Mouse (Mus musculus): ENCODE measurements at regions not wholly inside any gene's neighbourhood (a gene's known extent, or its start where the extent isn't known, plus 50 kb on each side); places are given as distances from the start of the nearest gene placed in this dataset.

- Histone ChIP-seq H3K4me3 (ENCODE audit: low read length) (no peak overlapping the region), H3K4me2 (ENCODE audit: low read depth, low read length) (no peak overlapping the region), H3K4me1 (ENCODE audit: insufficient read depth, low read length) (no peaks in the 10 kb centered on the region), H3K9ac (replicated peaks; ENCODE audit: low read length) (no peak overlapping the region), H3K27ac (no peak overlapping the region), H3K36me3 (ENCODE audit: insufficient read depth, low read length) (no peaks in the 10 kb centered on the region), H3K27me3 (ENCODE audit: insufficient read depth, low read length) (no peaks in the 10 kb centered on the region), H3K9me3 (ENCODE audit: low read length) (no peaks in the 10 kb centered on the region)
- no peak for ATAC-seq
- WGBS = 35% methylated on average over 4 of the region's 5 CpGs
- TF ChIP-seq CTCF (IDR thresholded peaks at IDR 0.05; ENCODE audit: low read depth) = no peak
- DNase-seq (ENCODE audit: low spot score) = no peak
Measured at GRCm38 (mm10) chr13:6395562-6396223, 152.3 kb upstream of the Pitrm1 start.

GRCm38 (mm10) chr13:6397648-6398047, 150.3 kb upstream of the Pitrm1 start:
- no peak for DNase-seq (ENCODE audit: low spot score)
- H3K9me3 ChIP-seq (ENCODE audit: low read length) = no peaks in the 10 kb centered on the region
- no peak overlapping the region for H3K4me2 ChIP-seq (ENCODE audit: low read depth, low read length)
- no peak overlapping the region for H3K4me3 ChIP-seq (ENCODE audit: low read length)
- ATAC-seq = no peak
- TF ChIP-seq CTCF (IDR thresholded peaks at IDR 0.05; ENCODE audit: low read depth) = no peak
- no peak overlapping the region for H3K9ac ChIP-seq (replicated peaks; ENCODE audit: low read length)
- H3K4me1 ChIP-seq (ENCODE audit: insufficient read depth, low read length) = no peaks in the 10 kb centered on the region
- H3K27ac ChIP-seq = no peak overlapping the region
- WGBS = 100% methylated on average over 1 of the region's 1 CpGs
- H3K36me3 ChIP-seq (ENCODE audit: insufficient read depth, low read length) = no peaks in the 10 kb centered on the region
- no peaks in the 10 kb centered on the region for H3K27me3 ChIP-seq (ENCODE audit: insufficient read depth, low read length)

- Histone ChIP-seq H3K4me1 (ENCODE audit: insufficient read depth, low read length) (no peaks in the 10 kb centered on the region), H3K9me3 (ENCODE audit: low read length) (no peaks in the 10 kb centered on the region), H3K4me3 (ENCODE audit: low read length) (no peak overlapping the region), H3K9ac (replicated peaks; ENCODE audit: low read length) (no peak overlapping the region), H3K36me3 (ENCODE audit: insufficient read depth, low read length) (no peaks in the 10 kb centered on the region), H3K27ac (no peak overlapping the region), H3K4me2 (ENCODE audit: low read depth, low read length) (no peak overlapping the region), H3K27me3 (ENCODE audit: insufficient read depth, low read length) (no peaks in the 10 kb centered on the region)
- no peak for TF ChIP-seq CTCF (IDR thresholded peaks at IDR 0.05; ENCODE audit: low read depth)
- DNase-seq (ENCODE audit: low spot score) (no peak), ATAC-seq (no peak)
- 76% methylated on average over 4 of the region's 4 CpGs for WGBS
Measured at GRCm38 (mm10) chr13:6431821-6432220, 116.1 kb upstream of the Pitrm1 start.

GRCm38 (mm10) chr13:6446976-6447375, 101.0 kb upstream of the Pitrm1 start:
- Histone ChIP-seq H3K9ac (replicated peaks; ENCODE audit: low read length) (no peak overlapping the region), H3K4me3 (ENCODE audit: low read length) (no peak overlapping the region), H3K27ac (no peak overlapping the region), H3K4me1 (ENCODE audit: insufficient read depth, low read length) (no peaks in the 10 kb centered on the region), H3K9me3 (ENCODE audit: low read length) (no peaks in the 10 kb centered on the region), H3K36me3 (ENCODE audit: insufficient read depth, low read length) (no peaks in the 10 kb centered on the region), H3K27me3 (ENCODE audit: insufficient read depth, low read length) (no peaks in the 10 kb centered on the region), H3K4me2 (ENCODE audit: low read depth, low read length) (no peak overlapping the region)
- no peak for TF ChIP-seq CTCF (IDR thresholded peaks at IDR 0.05; ENCODE audit: low read depth)
- no peak for ATAC-seq
- no peak for DNase-seq (ENCODE audit: low spot score)

GRCm38 (mm10) chr13:6461363-6461762, 86.6 kb upstream of the Pitrm1 start:
- no peak for ATAC-seq
- H3K4me2 ChIP-seq (ENCODE audit: low read depth, low read length) = no peak overlapping the region
- H3K4me1 ChIP-seq (ENCODE audit: insufficient read depth, low read length) = no peaks in the 10 kb centered on the region
- no peak overlapping the region for H3K9ac ChIP-seq (replicated peaks; ENCODE audit: low read length)
- no peak overlapping the region for H3K4me3 ChIP-seq (ENCODE audit: low read length)
- DNase-seq (ENCODE audit: low spot score) = no peak
- whole genome bisulfite sequencing = 84% methylated on average over 6 of the region's 6 CpGs
- H3K36me3 ChIP-seq (ENCODE audit: insufficient read depth, low read length) = no peaks in the 10 kb centered on the region
- no peaks in the 10 kb centered on the region for H3K27me3 ChIP-seq (ENCODE audit: insufficient read depth, low read length)
- no peak overlapping the region for H3K27ac ChIP-seq
- no peak for TF ChIP-seq CTCF (IDR thresholded peaks at IDR 0.05; ENCODE audit: low read depth)
- H3K9me3 ChIP-seq (ENCODE audit: low read length) = no peaks in the 10 kb centered on the region

GRCm38 (mm10) chr13:6465911-6466419, 82.0 kb upstream of the Pitrm1 start:
- DNase-seq (ENCODE audit: low spot score) (no peak), ATAC-seq (no peak)
- WGBS = 38% methylated on average over 9 of the region's 9 CpGs
- Histone ChIP-seq H3K4me1 (ENCODE audit: insufficient read depth, low read length) (0 out of 2 replicates have a peak, but pooled peaks cover under 1% of the 10 kb centered on the region), H3K4me2 (ENCODE audit: low read depth, low read length) (no peak overlapping the region), H3K27ac (no peak overlapping the region), H3K9ac (replicated peaks; ENCODE audit: low read length) (no peak overlapping the region), H3K36me3 (ENCODE audit: insufficient read depth, low read length) (no peaks in the 10 kb centered on the region), H3K9me3 (ENCODE audit: low read length) (no peaks in the 10 kb centered on the region), H3K27me3 (ENCODE audit: insufficient read depth, low read length) (no peaks in the 10 kb centered on the region), H3K4me3 (ENCODE audit: low read length) (no peak overlapping the region)
- TF ChIP-seq CTCF (IDR thresholded peaks at IDR 0.05; ENCODE audit: low read depth) = no peak

- Histone ChIP-seq H3K27me3 (ENCODE audit: insufficient read depth, low read length) (no peaks in the 10 kb centered on the region), H3K36me3 (ENCODE audit: insufficient read depth, low read length) (no peaks in the 10 kb centered on the region), H3K4me3 (ENCODE audit: low read length) (no peak overlapping the region), H3K9me3 (ENCODE audit: low read length) (no peaks in the 10 kb centered on the region), H3K9ac (replicated peaks; ENCODE audit: low read length) (no peak overlapping the region), H3K4me2 (ENCODE audit: low read depth, low read length) (peak overlapping the region; percentile 0; the same call in 1 of the 2 replicates), H3K27ac (no peak overlapping the region), H3K4me1 (ENCODE audit: insufficient read depth, low read length) (peaks cover 5% of the 10 kb centered on the region; the same call in 1 of the 2 replicates)
- DNase-seq (ENCODE audit: low spot score) = peak; percentile 81
- ATAC-seq = peak; percentile 50
- 50% methylated on average over 11 of the region's 11 CpGs for WGBS
- peak; percentile 70 for TF ChIP-seq CTCF (IDR thresholded peaks at IDR 0.05; ENCODE audit: low read depth)
Measured at GRCm38 (mm10) chr13:6469446-6470227, 78.3 kb upstream of the Pitrm1 start.

Data from hindbrain, postnatal 0 days (tissue).